Comparison of ENCODE assay signal across 19 mouse cellular contexts in genomic region chr9:119240286-119240997, GRCm38 (mm10). TPM values are rescaled to one million over a fixed set of nuclear protein-coding genes. Genes with fewer than 3 reads are reported as not detected.
A peak's percentile ranks its signal among the peaks of the same experiment; 100 is the strongest.
DNase-seq lines count a peak whose midpoint lies in the region; ATAC-seq and TF ChIP-seq lines count a peak whose summit lies in the region.
"Had no signal": no experiment of that assay in that cellular context is flagged by ENCODE, and none has a peak within 500 bp of the region (broad histone marks: within the 10 kb centered on the region; RNA-seq: fewer than 3 reads in every experiment).

No protein-coding gene starts in this region.

- H3K4me1 ChIP-seq in forebrain, embryonic 16.5 days (replicated peaks; ENCODE audit: control insufficient read depth, insufficient read depth, low read length) = 0 out of 2 replicates have a peak, but pooled peaks cover 3% of the 10 kb centered on the region
- no peaks in the 10 kb centered on the region for H3K4me1 ChIP-seq in forebrain, embryonic 12.5 days
- peaks cover 18% of the 10 kb centered on the region for H3K4me1 ChIP-seq in kidney, adult 2 months (ENCODE audit: control insufficient read depth, insufficient read depth, low read length)
- H3K4me1 ChIP-seq in neural tube, embryonic 13.5 days (replicated peaks) = 0 out of 2 replicates have a peak, but pooled peaks cover 8% of the 10 kb centered on the region
- H3K4me1 ChIP-seq in small intestine, adult 2 months (ENCODE audit: control insufficient read depth, insufficient read depth, insufficient read length, low read length) = peaks cover 24% of the 10 kb centered on the region; the same call in 1 of the 2 replicates
- H3K4me1 ChIP-seq: heart, embryonic 13.5 days; liver, embryonic 13.5 days had no signal

- no peak for ATAC-seq in forebrain, embryonic 16.5 days
- ATAC-seq in forebrain, embryonic 12.5 days (ENCODE audit: low FRiP score) = no peak
- ATAC-seq in neural tube, embryonic 13.5 days (ENCODE audit: low read depth) = no peak
- ATAC-seq in CD4-positive, CD25-positive, alpha-beta regulatory T cell, adult 4 months = no peak
- ATAC-seq: Patski had no signal

- WGBS in forebrain, embryonic 16.5 days = 73% methylated on average over 10 of the region's 10 CpGs
- 84% methylated on average over 10 of the region's 10 CpGs for WGBS in forebrain, embryonic 12.5 days
- 85% methylated on average over 10 of the region's 10 CpGs for WGBS in kidney, adult 2 months
- WGBS in neural tube, embryonic 13.5 days = 70% methylated on average over 10 of the region's 10 CpGs
- 52% methylated on average over 10 of the region's 10 CpGs for WGBS in small intestine, adult 2 months

- H3K9ac ChIP-seq in forebrain, embryonic 16.5 days (replicated peaks; ENCODE audit: low read depth, low read length) = no peak overlapping the region
- H3K9ac ChIP-seq in forebrain, embryonic 12.5 days = no peak overlapping the region
- no peak overlapping the region for H3K9ac ChIP-seq in neural tube, embryonic 13.5 days
- H3K9ac ChIP-seq: heart, embryonic 13.5 days; liver, embryonic 13.5 days had no signal

- H3K27me3 ChIP-seq in forebrain, embryonic 16.5 days (replicated peaks; ENCODE audit: control insufficient read depth, insufficient read depth, low read length) = no peaks in the 10 kb centered on the region
- no peaks in the 10 kb centered on the region for H3K27me3 ChIP-seq in forebrain, embryonic 12.5 days
- H3K27me3 ChIP-seq in kidney, adult 2 months (replicated peaks; ENCODE audit: control insufficient read depth, insufficient read depth, low read length) = no peaks in the 10 kb centered on the region
- H3K27me3 ChIP-seq in neural tube, embryonic 13.5 days = no peaks in the 10 kb centered on the region
- no peaks in the 10 kb centered on the region for H3K27me3 ChIP-seq in small intestine, adult 2 months (ENCODE audit: control insufficient read depth, insufficient read depth, low read length)
- H3K27me3 ChIP-seq: heart, embryonic 13.5 days; liver, embryonic 13.5 days; Patski had no signal

- H3K4me2 ChIP-seq in forebrain, embryonic 16.5 days (ENCODE audit: low read length) = no peak overlapping the region
- H3K4me2 ChIP-seq in forebrain, embryonic 12.5 days = no peak overlapping the region
- no peak overlapping the region for H3K4me2 ChIP-seq in neural tube, embryonic 13.5 days
- H3K4me2 ChIP-seq: heart, embryonic 13.5 days; liver, embryonic 13.5 days had no signal

- no peak for DNase-seq in kidney, adult 2 months
- no peak for DNase-seq in kidney, adult 11 months
- no peak for DNase-seq in neural tube, embryonic 10.5 days (ENCODE audit: extremely low spot score, low spot score)
- DNase-seq: cerebellum, postnatal 14 days; gastrocnemius, postnatal 14 days; heart, postnatal 4 days; kidney, postnatal 25 days; left cerebral cortex, postnatal 4 days; liver, embryonic 13.5 days; thymus, postnatal 4 days had no signal

- no peak for TF ChIP-seq CTCF in kidney, adult 2 months (conservative IDR thresholded peaks at IDR 0.05; ENCODE audit: insufficient read depth, insufficient read length, low read depth, low read length)
- TF ChIP-seq CTCF in small intestine, adult 2 months (IDR thresholded peaks at IDR 0.05; ENCODE audit: extremely low read depth, insufficient read length, insufficient replicate concordance, low read depth, low read length) = no peak

- no peak overlapping the region for H3K4me3 ChIP-seq in forebrain, embryonic 16.5 days (replicated peaks; ENCODE audit: low read length)
- H3K4me3 ChIP-seq in forebrain, embryonic 12.5 days (replicated peaks) = no peak overlapping the region
- H3K4me3 ChIP-seq in kidney, adult 2 months (ENCODE audit: insufficient read depth, low read depth, low read length) = no peak overlapping the region
- no peak overlapping the region for H3K4me3 ChIP-seq in neural tube, embryonic 13.5 days
- H3K4me3 ChIP-seq in small intestine, adult 2 months (ENCODE audit: low read depth, low read length) = no peak overlapping the region
- H3K4me3 ChIP-seq: heart, embryonic 13.5 days; liver, embryonic 13.5 days had no signal

- H3K27ac ChIP-seq in forebrain, embryonic 16.5 days (ENCODE audit: low read length) = 0 out of 2 replicates have a peak overlapping the region, but pooled peaks have one; percentile 22
- H3K27ac ChIP-seq in forebrain, embryonic 12.5 days = no peak overlapping the region
- H3K27ac ChIP-seq in kidney, adult 2 months (ENCODE audit: insufficient read depth, low read depth, low read length) = peak overlapping the region; percentile 63
- peak overlapping the region; percentile 42 for H3K27ac ChIP-seq in neural tube, embryonic 13.5 days (replicated peaks)
- peak overlapping the region; percentile 48 for H3K27ac ChIP-seq in small intestine, adult 2 months (ENCODE audit: insufficient read depth, low read depth, low read length)
- H3K27ac ChIP-seq: heart, embryonic 13.5 days; liver, embryonic 13.5 days had no signal

- TF ChIP-seq POLR2A in kidney, adult 2 months (IDR thresholded peaks at IDR 0.05; ENCODE audit: low read depth, low read length) = no peak
- TF ChIP-seq POLR2A in small intestine, adult 2 months (IDR thresholded peaks at IDR 0.05; ENCODE audit: low read depth, low read length) = no peak

- no peaks in the 10 kb centered on the region for H3K9me3 ChIP-seq in forebrain, embryonic 16.5 days (ENCODE audit: control insufficient read depth, low read length)
- no peaks in the 10 kb centered on the region for H3K9me3 ChIP-seq in forebrain, embryonic 12.5 days
- H3K9me3 ChIP-seq in neural tube, embryonic 13.5 days = no peaks in the 10 kb centered on the region
- H3K9me3 ChIP-seq: heart, embryonic 13.5 days; liver, embryonic 13.5 days had no signal

- no peaks in the 10 kb centered on the region for H3K36me3 ChIP-seq in forebrain, embryonic 16.5 days (ENCODE audit: control insufficient read depth, insufficient read depth)
- peaks cover 57% of the 10 kb centered on the region for H3K36me3 ChIP-seq in forebrain, embryonic 12.5 days (replicated peaks)
- peaks cover 6% of the 10 kb centered on the region; the same call in 1 of the 2 replicates for H3K36me3 ChIP-seq in kidney, adult 2 months (ENCODE audit: control insufficient read depth, insufficient read depth, low read length)
- peaks cover 62% of the 10 kb centered on the region for H3K36me3 ChIP-seq in neural tube, embryonic 13.5 days
- peaks cover 16% of the 10 kb centered on the region for H3K36me3 ChIP-seq in small intestine, adult 2 months (ENCODE audit: control insufficient read depth, insufficient read depth, low read length)

RNA-seq across cellular contexts. Expression of gene Slc22a13, which starts 31.5 kb away (rescaled TPM):
- polyA plus RNA-seq in forebrain, embryonic 16.5 days (2015; fragmentation: Nextera tagmentation; extraction: Ambion mirVana) = 0.18 TPM in 1 of 2 replicates, not detected in the other
- not detected in 2 replicates for polyA plus RNA-seq in forebrain, embryonic 12.5 days (2016; fragmentation: Nextera tagmentation; extraction: Ambion mirVana)
- polyA plus RNA-seq in kidney, adult 2 months (2012; rRNA removed) = 156 and 213 TPM in 2 replicates
- not detected in 2 replicates for polyA plus RNA-seq in neural tube, embryonic 13.5 days (2015; fragmentation: Nextera tagmentation; extraction: Ambion mirVana)
- 0.09 and 0.36 TPM in 2 replicates for polyA plus RNA-seq in small intestine, adult 2 months (2012; rRNA removed)
- polyA plus RNA-seq in CD4-positive, CD25-positive, alpha-beta regulatory T cell, adult 4 months (2017; shearing (Covaris generic)) = not detected
- polyA plus RNA-seq: heart, embryonic 13.5 days; intestine, embryonic 14.5 days; liver, embryonic 13.5 days; lung, embryonic 16.5 days had no signal

Comparison
In these comparisons a context has a peak if more than half of its experiments do, and no peak if none do; other contexts are left out.
1. RNA of gene Slc22a13, which starts 31.5 kb away (polyA plus RNA-seq): 156 to 213 TPM in kidney, adult 2 months; 0.18 TPM in forebrain, embryonic 16.5 days, 0.09 to 0.36 TPM in small intestine, adult 2 months, not detected in neural tube, embryonic 13.5 days, not detected in forebrain, embryonic 12.5 days and not detected in CD4-positive, CD25-positive, alpha-beta regulatory T cell, adult 4 months; every median in the first group is over 100 times any median in the second.